Mouse (Mus musculus): Measurements from ENCODE around the gene Ikbip.
A peak's percentile ranks its signal among the peaks of the same experiment; 100 is the strongest.

The Ikbip gene

GRCm38 (mm10) chr10:91122646-91123045 is 39.9 kb downstream of the Ikbip start:
- DNase-seq, result no peak

GRCm38 (mm10) chr10:91123281-91123827 is 40.6 kb downstream of the Ikbip start:
- no peak for DNase-seq

GRCm38 (mm10) chr10:91123828-91124822 is 41.4 kb downstream of the Ikbip start, which contains the start of gene Slc25a3:
TSS of gene Slc25a3 (minus strand) at chr10:91124059.
- DNase-seq, result peak; percentile 99

- DNase-seq, result no peak
Observed at GRCm38 (mm10) chr10:91126618-91127355, 44.0 kb downstream of the Ikbip start.

- no peak for DNase-seq
Observed at GRCm38 (mm10) chr10:91127395-91127794, 44.7 kb downstream of the Ikbip start.

- no peak for DNase-seq
Observed at GRCm38 (mm10) chr10:91128551-91129160, 45.9 kb downstream of the Ikbip start.

- no peak for DNase-seq
Observed at GRCm38 (mm10) chr10:91130792-91131191, 48.1 kb downstream of the Ikbip start.

GRCm38 (mm10) chr10:91131565-91131964 is 48.8 kb downstream of the Ikbip start:
- DNase-seq, result no peak

GRCm38 (mm10) chr10:91135302-91135972 is 52.7 kb downstream of the Ikbip start:
- peak; percentile 94 for DNase-seq

- DNase-seq, result no peak
Observed at GRCm38 (mm10) chr10:91137400-91137799, 54.7 kb downstream of the Ikbip start.

- no peak for DNase-seq
Observed at GRCm38 (mm10) chr10:91138317-91138716, 55.6 kb downstream of the Ikbip start.

GRCm38 (mm10) chr10:91139148-91139766 is 56.5 kb downstream of the Ikbip start:
- no peak for DNase-seq

GRCm38 (mm10) chr10:91141564-91141963 is 58.8 kb downstream of the Ikbip start:
- peak; percentile 73 for DNase-seq

GRCm38 (mm10) chr10:91142654-91143191 is 60.0 kb downstream of the Ikbip start:
- DNase-seq, result peak; percentile 20

GRCm38 (mm10) chr10:91143313-91144230 is 60.8 kb downstream of the Ikbip start:
- DNase-seq, result no peak

GRCm38 (mm10) chr10:91145413-91145812 is 62.7 kb downstream of the Ikbip start:
- no peak for DNase-seq
